Comparison of ENCODE assay signal across 8 mouse cellular contexts in the genomic region with DNA sequence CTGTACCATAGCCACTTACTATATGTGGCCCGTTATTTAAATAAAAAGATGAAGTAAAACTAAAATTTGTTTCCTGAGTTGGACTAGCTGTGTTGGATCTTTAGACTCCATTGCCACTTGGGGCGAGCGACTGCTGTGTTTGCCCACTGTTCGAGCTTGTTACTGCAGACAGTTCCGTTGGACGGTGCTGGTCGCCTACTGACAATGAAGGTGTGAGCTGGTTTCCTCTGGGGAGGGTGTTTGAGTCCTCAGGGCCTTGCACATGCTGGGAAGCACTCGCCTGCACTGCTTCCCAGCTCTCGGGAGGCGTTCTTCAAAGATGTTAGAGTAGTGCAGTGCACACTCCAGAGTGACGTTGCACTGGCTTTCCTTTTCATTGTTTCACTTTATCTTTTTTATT. TPM values are rescaled to one million over a fixed set of nuclear protein-coding genes. Genes with fewer than 3 reads are reported as not detected.
DNase-seq lines count a peak whose midpoint lies in the region; ATAC-seq lines count a peak whose summit lies in the region.

No protein-coding gene starts in this region.

- no peak overlapping the region for H3K27ac ChIP-seq in forebrain, embryonic 10.5 days
- no peak overlapping the region for H3K27ac ChIP-seq in forebrain, embryonic 11.5 days (ENCODE audit: low read depth, low read length)
- peak overlapping the region; percentile 76 for H3K27ac ChIP-seq in intestine, embryonic 14.5 days (ENCODE audit: low read depth)
- H3K27ac ChIP-seq in midbrain, embryonic 12.5 days (replicated peaks) = no peak overlapping the region

- no peaks in the 10 kb centered on the region for H3K9me3 ChIP-seq in forebrain, embryonic 10.5 days
- no peaks in the 10 kb centered on the region for H3K9me3 ChIP-seq in forebrain, embryonic 11.5 days (ENCODE audit: control insufficient read depth, low read length)
- H3K9me3 ChIP-seq in intestine, embryonic 14.5 days (ENCODE audit: control insufficient read depth, low read length) = no peaks in the 10 kb centered on the region
- H3K9me3 ChIP-seq in midbrain, embryonic 12.5 days = no peaks in the 10 kb centered on the region

- H3K9ac ChIP-seq in forebrain, embryonic 11.5 days (ENCODE audit: low read length) = no peak overlapping the region
- H3K9ac ChIP-seq in intestine, embryonic 14.5 days (ENCODE audit: low read length) = peak overlapping the region; percentile 30; the same call in 1 of the 2 replicates
- H3K9ac ChIP-seq in midbrain, embryonic 12.5 days (replicated peaks) = no peak overlapping the region

- peaks cover 20% of the 10 kb centered on the region for H3K36me3 ChIP-seq in forebrain, embryonic 10.5 days (replicated peaks)
- no peaks in the 10 kb centered on the region for H3K36me3 ChIP-seq in forebrain, embryonic 11.5 days (ENCODE audit: control insufficient read depth, insufficient read depth, low read length)
- no peaks in the 10 kb centered on the region for H3K36me3 ChIP-seq in intestine, embryonic 14.5 days (ENCODE audit: control insufficient read depth, insufficient read depth, low read length)
- no peaks in the 10 kb centered on the region for H3K36me3 ChIP-seq in midbrain, embryonic 12.5 days

- H3K27me3 ChIP-seq in forebrain, embryonic 10.5 days (ENCODE audit: poor library complexity, severe bottlenecking) = no peaks in the 10 kb centered on the region
- H3K27me3 ChIP-seq in forebrain, embryonic 11.5 days (ENCODE audit: control insufficient read depth, insufficient read depth, low read length) = no peaks in the 10 kb centered on the region
- H3K27me3 ChIP-seq in intestine, embryonic 14.5 days (replicated peaks; ENCODE audit: control insufficient read depth, insufficient read depth, low read length) = no peaks in the 10 kb centered on the region
- peaks cover 5% of the 10 kb centered on the region; the same call in 1 of the 2 replicates for H3K27me3 ChIP-seq in midbrain, embryonic 12.5 days

- no peak for DNase-seq in forebrain, embryonic 10.5 days (ENCODE audit: extremely low spot score, low spot score)
- no peak for DNase-seq in forebrain, embryonic 11.5 days (ENCODE audit: low spot score)
- peak; percentile 55 to 60 for DNase-seq in right cerebral cortex, adult 2 months (ENCODE audit: low spot score in 2 of 2)
- DNase-seq in right cerebral cortex, postnatal 10 days (ENCODE audit: low spot score in 2 of 2) = no peak
- DNase-seq in intestine, embryonic 14.5 days (ENCODE audit: low spot score) = no peak
- DNase-seq in embryo, embryonic 10.5 days (ENCODE audit: low spot score) = no peak
- DNase-seq in MN1 (ENCODE audit: low spot score) = no peak

- peak overlapping the region; percentile 99; the same call in 1 of the 2 replicates for H3K4me3 ChIP-seq in forebrain, embryonic 10.5 days
- no peak overlapping the region for H3K4me3 ChIP-seq in forebrain, embryonic 11.5 days (ENCODE audit: low read depth, low read length)
- H3K4me3 ChIP-seq in intestine, embryonic 14.5 days (ENCODE audit: low read depth, low read length) = peak overlapping the region; percentile 99; the same call in 1 of the 2 replicates
- no peak overlapping the region for H3K4me3 ChIP-seq in midbrain, embryonic 12.5 days

- 73% methylated on average over 11 of the region's 11 CpGs for WGBS in forebrain, embryonic 10.5 days
- 72% methylated on average over 11 of the region's 11 CpGs for WGBS in forebrain, embryonic 11.5 days
- 39% methylated on average over 11 of the region's 11 CpGs for WGBS in intestine, embryonic 14.5 days
- WGBS in midbrain, embryonic 12.5 days = 71% methylated on average over 11 of the region's 11 CpGs

- no peak for ATAC-seq in forebrain, embryonic 11.5 days (replicated peaks; ENCODE audit: low FRiP score)
- no peak for ATAC-seq in intestine, embryonic 14.5 days (replicated peaks; ENCODE audit: low FRiP score, low TSS enrichment, low read depth)
- ATAC-seq in midbrain, embryonic 12.5 days (ENCODE audit: low FRiP score, low read depth) = no peak

- H3K4me1 ChIP-seq in forebrain, embryonic 10.5 days = peaks cover 43% of the 10 kb centered on the region
- 0 out of 2 replicates have a peak, but pooled peaks cover 7% of the 10 kb centered on the region for H3K4me1 ChIP-seq in forebrain, embryonic 11.5 days (replicated peaks; ENCODE audit: control insufficient read depth, insufficient read depth, low read length)
- peaks cover 48% of the 10 kb centered on the region for H3K4me1 ChIP-seq in intestine, embryonic 14.5 days (replicated peaks; ENCODE audit: control insufficient read depth, insufficient read depth, low read length)
- peaks cover 36% of the 10 kb centered on the region for H3K4me1 ChIP-seq in midbrain, embryonic 12.5 days

- H3K4me2 ChIP-seq in forebrain, embryonic 11.5 days (ENCODE audit: low read depth, low read length, severe bottlenecking) = no peak overlapping the region
- peak overlapping the region; percentile 74 for H3K4me2 ChIP-seq in intestine, embryonic 14.5 days (ENCODE audit: low read length)
- peak overlapping the region; percentile 23; the same call in 1 of the 2 replicates for H3K4me2 ChIP-seq in midbrain, embryonic 12.5 days (replicated peaks)

RNA-seq across cellular contexts. Expression of a gene that starts 3.7 kb away (rescaled TPM):
- 345 TPM in 2 replicates for polyA plus RNA-seq in forebrain, embryonic 10.5 days (2016; fragmentation: Nextera tagmentation; extraction: Ambion mirVana)
- 303 and 310 TPM in 2 replicates for polyA plus RNA-seq in forebrain, embryonic 11.5 days (2014; fragmentation: Nextera tagmentation; extraction: Ambion mirVana)
- polyA plus RNA-seq in intestine, embryonic 14.5 days (2014; fragmentation: Nextera tagmentation; extraction: Ambion mirVana) = 436 and 457 TPM in 2 replicates
- polyA plus RNA-seq in midbrain, embryonic 12.5 days (2016; fragmentation: Nextera tagmentation; extraction: Ambion mirVana) = 357 and 363 TPM in 2 replicates

RNA-seq across cellular contexts. Expression of a gene that starts 38.7 kb away (rescaled TPM):
- 0.14 and 0.33 TPM in 2 replicates for polyA plus RNA-seq in forebrain, embryonic 10.5 days (2016; fragmentation: Nextera tagmentation; extraction: Ambion mirVana)
- not detected in 2 replicates for polyA plus RNA-seq in forebrain, embryonic 11.5 days (2014; fragmentation: Nextera tagmentation; extraction: Ambion mirVana)
- polyA plus RNA-seq in intestine, embryonic 14.5 days (2014; fragmentation: Nextera tagmentation; extraction: Ambion mirVana) = 9.1 and 10.7 TPM in 2 replicates
- not detected in 2 replicates for polyA plus RNA-seq in midbrain, embryonic 12.5 days (2016; fragmentation: Nextera tagmentation; extraction: Ambion mirVana)

RNA-seq across cellular contexts. Expression of a gene that starts 44.9 kb away (rescaled TPM):
- 245 and 246 TPM in 2 replicates for polyA plus RNA-seq in forebrain, embryonic 10.5 days (2016; fragmentation: Nextera tagmentation; extraction: Ambion mirVana)
- polyA plus RNA-seq in forebrain, embryonic 11.5 days (2014; fragmentation: Nextera tagmentation; extraction: Ambion mirVana) = 185 and 205 TPM in 2 replicates
- 252 and 269 TPM in 2 replicates for polyA plus RNA-seq in intestine, embryonic 14.5 days (2014; fragmentation: Nextera tagmentation; extraction: Ambion mirVana)
- polyA plus RNA-seq in midbrain, embryonic 12.5 days (2016; fragmentation: Nextera tagmentation; extraction: Ambion mirVana) = 176 and 181 TPM in 2 replicates

RNA-seq across cellular contexts. Expression of a gene that starts 45.1 kb away (rescaled TPM):
- polyA plus RNA-seq in forebrain, embryonic 10.5 days (2016; fragmentation: Nextera tagmentation; extraction: Ambion mirVana) = 99.7 and 101 TPM in 2 replicates
- polyA plus RNA-seq in forebrain, embryonic 11.5 days (2014; fragmentation: Nextera tagmentation; extraction: Ambion mirVana) = 95.3 and 98.4 TPM in 2 replicates
- 139 and 142 TPM in 2 replicates for polyA plus RNA-seq in intestine, embryonic 14.5 days (2014; fragmentation: Nextera tagmentation; extraction: Ambion mirVana)
- 75.0 and 85.3 TPM in 2 replicates for polyA plus RNA-seq in midbrain, embryonic 12.5 days (2016; fragmentation: Nextera tagmentation; extraction: Ambion mirVana)

RNA-seq across cellular contexts. Expression of a gene that starts 45.2 kb away (rescaled TPM):
- not detected in 2 replicates for polyA plus RNA-seq in forebrain, embryonic 10.5 days (2016; fragmentation: Nextera tagmentation; extraction: Ambion mirVana)
- polyA plus RNA-seq in forebrain, embryonic 11.5 days (2014; fragmentation: Nextera tagmentation; extraction: Ambion mirVana) = not detected in 2 replicates
- not detected in 2 replicates for polyA plus RNA-seq in intestine, embryonic 14.5 days (2014; fragmentation: Nextera tagmentation; extraction: Ambion mirVana)
- polyA plus RNA-seq in midbrain, embryonic 12.5 days (2016; fragmentation: Nextera tagmentation; extraction: Ambion mirVana) = not detected in 2 replicates

Comparison
In these comparisons a context has a peak if more than half of its experiments do, and no peak if none do; other contexts are left out.
1. DNase-seq: peak in right cerebral cortex, adult 2 months (2 of 2); none in forebrain, embryonic 10.5 days (single experiment), forebrain, embryonic 11.5 days (single experiment), right cerebral cortex, postnatal 10 days (0 of 2), intestine, embryonic 14.5 days (single experiment), embryo, embryonic 10.5 days (single experiment) and MN1 (single experiment).
2. H3K4me3 ChIP-seq: peak in forebrain, embryonic 10.5 days (single experiment) and intestine, embryonic 14.5 days (single experiment); none in forebrain, embryonic 11.5 days (single experiment) and midbrain, embryonic 12.5 days (single experiment).